Mouse (Mus musculus): ENCODE results near the gene Yrdc. TPM values are rescaled to one million over a fixed set of nuclear protein-coding genes. Genes with fewer than 3 reads are reported as not detected.

The Yrdc gene
- polyA plus RNA-seq, 1 experiment = 49.5 TPM

Other genes starting within 250 kb of the Yrdc start
- not detected in 2 replicates for gene 3100002H09Rik, start 239.9 kb upstream of the Yrdc start, polyA plus RNA-seq (2012; rRNA removed)
- 4.4 and 9.5 TPM in 2 replicates for gene Pou3f1, start 193.9 kb upstream of the Yrdc start, polyA plus RNA-seq (2012; rRNA removed)
- gene Utp11, start 157.1 kb upstream of the Yrdc start, polyA plus RNA-seq (2012; rRNA removed) = 5.8 and 7.3 TPM in 2 replicates
- 7.7 and 14.1 TPM in 2 replicates for gene Fhl3, start 150.0 kb upstream of the Yrdc start, polyA plus RNA-seq (2012; rRNA removed)
- gene Sf3a3, start 135.9 kb upstream of the Yrdc start, polyA plus RNA-seq (2012; rRNA removed) = 14.4 and 16.2 TPM in 2 replicates
- 31.5 and 37.5 TPM in 2 replicates for gene Inpp5b, start 108.8 kb upstream of the Yrdc start, polyA plus RNA-seq (2012; rRNA removed)
- gene Mtf1, start 48.6 kb upstream of the Yrdc start, polyA plus RNA-seq (2012; rRNA removed) = 6.1 and 6.2 TPM in 2 replicates
- 76.3 and 77.6 TPM in 2 replicates for gene 1110065P20Rik, start 517 bp downstream of the Yrdc start, polyA plus RNA-seq (2012; rRNA removed)
- gene Maneal, start 11.5 kb downstream of the Yrdc start, polyA plus RNA-seq (2012; rRNA removed) = 0.19 and 0.23 TPM in 2 replicates
- gene Epha10, start 30.2 kb downstream of the Yrdc start, polyA plus RNA-seq (2012; rRNA removed) = 0.04 TPM in 1 of 2 replicates, not detected in the other
- 13.3 and 14.8 TPM in 2 replicates for gene 9930104L06Rik, start 86.4 kb downstream of the Yrdc start, polyA plus RNA-seq (2012; rRNA removed)
- 2.4 and 2.5 TPM in 2 replicates for gene Cdca8, start 88.6 kb downstream of the Yrdc start, polyA plus RNA-seq (2012; rRNA removed)
- gene Rspo1, start 135.8 kb downstream of the Yrdc start, polyA plus RNA-seq (2012; rRNA removed) = 18.3 and 27.2 TPM in 2 replicates
- gene Gnl2, start 165.9 kb downstream of the Yrdc start, polyA plus RNA-seq (2012; rRNA removed) = 23.1 and 24.1 TPM in 2 replicates
- gene Dnali1, start 215.0 kb downstream of the Yrdc start, polyA plus RNA-seq (2012; rRNA removed) = 2.0 and 4.0 TPM in 2 replicates
- gene Snip1, start 216.0 kb downstream of the Yrdc start, polyA plus RNA-seq (2012; rRNA removed) = 9.1 and 11.2 TPM in 2 replicates
- 15.0 and 15.5 TPM in 2 replicates for gene Meaf6, start 234.5 kb downstream of the Yrdc start, polyA plus RNA-seq (2012; rRNA removed)